Mouse (Mus musculus): ENCODE data around the gene Olfr57.

- TF ChIP-seq CTCF (IDR thresholded peaks at IDR 0.05) (no peak), EP300 (IDR thresholded peaks at IDR 0.05) (no peak)
These were observed 47.8 kb upstream of the Olfr57 start, which contains the start of gene Olfr1352 for GRCm38 (mm10) chr10:78980750-78981149.
